Mouse (Mus musculus) stomach, postnatal 0 days (tissue): ENCODE data around the gene Cav1.

ENCODE experiments used
- CTCF ChIP-seq: IDR thresholded peaks from 2 replicates; pipeline ENCODE4 v1.5.1; 2016; ENCODE audit warnings: antibody characterized with exemption, low read depth, mild to moderate bottlenecking, moderate library complexity
- EP300 ChIP-seq: optimal IDR thresholded peaks from 2 replicates; pipeline ENCODE3; 2016; ENCODE audit warnings: antibody characterized with exemption

DNA sequence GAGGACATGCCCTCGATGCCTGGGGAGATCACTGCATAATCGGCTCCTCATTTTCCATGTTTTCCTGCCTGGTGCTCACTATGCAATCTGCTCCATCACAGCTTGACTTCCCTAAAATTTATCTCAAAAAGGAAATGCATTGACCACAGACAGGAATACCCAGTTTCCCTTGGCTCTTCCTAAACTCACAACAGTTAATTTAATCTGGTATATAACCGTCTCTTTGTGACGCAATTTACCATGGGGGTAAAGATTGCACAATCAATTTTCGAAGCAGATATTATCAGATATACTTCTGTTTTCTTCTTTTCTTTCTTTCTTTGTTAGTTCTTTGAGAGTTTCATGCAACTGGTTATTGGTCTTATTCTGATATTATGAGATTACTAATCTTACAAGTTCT lies 79.4 kb downstream of the Cav1 start:
- TF ChIP-seq CTCF (no peak), EP300 (no peak)
